Mouse (Mus musculus): ENCODE measurements around the gene Clnk. TPM values are rescaled to one million over a fixed set of nuclear protein-coding genes. Genes with fewer than 3 reads are reported as not detected.
A peak's percentile ranks its signal among the peaks of the same experiment; 100 is the strongest.

Clnk gene
- polyA plus RNA-seq, 2 experiments from 2014 or later: not detected

GRCm38 (mm10) chr5:38850171-38850570, 26.4 kb downstream of the Clnk start:
- no peak for ATAC-seq

GRCm38 (mm10) chr5:38845529-38845928, 31.1 kb downstream of the Clnk start:
- ATAC-seq: no peak

GRCm38 (mm10) chr5:38844312-38844711, 32.3 kb downstream of the Clnk start:
- ATAC-seq: peak; percentile 60

- ATAC-seq: no peak
Observed at GRCm38 (mm10) chr5:38839981-38840380, 36.6 kb downstream of the Clnk start.

- no peak for ATAC-seq
Observed at GRCm38 (mm10) chr5:38827310-38827709, 49.3 kb downstream of the Clnk start.

GRCm38 (mm10) chr5:38826586-38826985, 50.0 kb downstream of the Clnk start:
- ATAC-seq: no peak

GRCm38 (mm10) chr5:38824132-38824965, 52.3 kb downstream of the Clnk start:
- no peak for ATAC-seq

GRCm38 (mm10) chr5:38813391-38814109, 63.1 kb downstream of the Clnk start:
- no peak for ATAC-seq

GRCm38 (mm10) chr5:38812916-38813315, 63.7 kb downstream of the Clnk start:
- no peak for ATAC-seq

- ATAC-seq: no peak
Observed at GRCm38 (mm10) chr5:38812386-38812785, 64.2 kb downstream of the Clnk start.

- ATAC-seq: no peak
Observed at GRCm38 (mm10) chr5:38798910-38799309, 77.7 kb downstream of the Clnk start.

GRCm38 (mm10) chr5:38795139-38795538, 81.5 kb downstream of the Clnk start:
- no peak for ATAC-seq

GRCm38 (mm10) chr5:38791116-38791515, 85.5 kb downstream of the Clnk start:
- no peak for ATAC-seq

- no peak for ATAC-seq
Observed at GRCm38 (mm10) chr5:38788820-38789219, 87.8 kb downstream of the Clnk start.

- ATAC-seq: no peak
Observed at GRCm38 (mm10) chr5:38787851-38788520, 88.6 kb downstream of the Clnk start.

- no peak for ATAC-seq
Observed at GRCm38 (mm10) chr5:38786126-38786525, 90.5 kb downstream of the Clnk start.

- no peak for ATAC-seq
Observed at GRCm38 (mm10) chr5:38785686-38786085, 90.9 kb downstream of the Clnk start.

- peak; percentile 34 for ATAC-seq
Observed at GRCm38 (mm10) chr5:38781813-38782212, 94.8 kb downstream of the Clnk start.

GRCm38 (mm10) chr5:38780631-38781030, 96.0 kb downstream of the Clnk start:
- ATAC-seq: no peak

- no peak for ATAC-seq
Observed at GRCm38 (mm10) chr5:38780045-38780444, 96.6 kb downstream of the Clnk start.

- no peak for ATAC-seq
Observed at GRCm38 (mm10) chr5:38775500-38775899, 101.1 kb downstream of the Clnk start.

- ATAC-seq: no peak
Observed at GRCm38 (mm10) chr5:38754950-38755349, 121.7 kb downstream of the Clnk start.

- ATAC-seq: no peak
Observed at GRCm38 (mm10) chr5:38752749-38753148, 123.9 kb downstream of the Clnk start.
